Mouse (Mus musculus): ENCODE results near the gene Gm11172. TPM values are rescaled to one million over a fixed set of nuclear protein-coding genes. Genes with fewer than 3 reads are reported as not detected.
A peak's percentile ranks its signal among the peaks of the same experiment; 100 is the strongest.

Gene Gm11172
- polyA plus RNA-seq, 1 experiment from 2014 or later: not detected

DNA sequence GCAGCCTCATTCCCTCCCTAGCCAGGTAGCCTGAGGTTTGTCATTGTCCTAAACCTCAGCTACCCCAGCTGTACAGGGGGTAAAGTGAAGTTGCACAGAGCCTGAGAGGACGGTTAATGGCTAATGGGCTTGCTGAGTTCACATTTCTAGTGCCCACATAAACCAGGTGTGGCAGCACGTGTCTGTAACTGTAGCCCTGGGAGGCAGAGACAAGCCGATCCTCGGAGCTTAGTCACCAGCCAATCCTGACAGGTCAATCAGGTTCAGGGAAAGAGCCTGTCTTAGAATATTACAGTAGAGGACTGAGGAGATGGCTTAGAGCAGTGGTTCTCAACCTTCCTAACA is 15.7 kb downstream of the Gm11172 start:
- CTCF ChIA-PET: no interaction called here
- TF ChIP-seq CTCF (IDR thresholded peaks at IDR 0.05): no peak
- POLR2A ChIA-PET: no interaction called here
- in situ Hi-C loops (cut with MboI; ENCODE audit: low pct_unique_long_range_greater_than_20kb): no loop called here
- ATAC-seq (peak; percentile 8), DNase-seq (ENCODE audit: low read depth, low spot score) (no peak)
- no peaks in the 10 kb centered on the region for H3K27me3 ChIP-seq

DNA sequence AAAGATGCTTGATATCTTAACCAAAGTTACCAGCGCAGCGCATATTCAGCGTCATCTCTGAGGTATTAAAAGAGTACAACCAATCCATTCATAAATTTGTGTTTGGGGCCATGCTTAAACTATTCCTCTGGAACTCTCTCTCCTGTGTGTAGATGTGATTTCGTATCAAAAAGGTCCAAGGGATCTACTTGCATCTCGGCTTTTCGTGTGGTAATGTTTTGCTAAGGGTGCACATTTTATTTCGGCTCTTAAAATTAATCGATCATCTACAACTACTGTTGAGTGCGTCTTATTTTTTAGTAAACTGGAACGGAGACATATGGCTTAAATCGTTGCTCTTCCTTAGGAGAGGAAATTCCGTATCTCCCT is 21.8 kb downstream of the Gm11172 start:
- H3K27me3 ChIP-seq: no peaks in the 10 kb centered on the region
- in situ Hi-C loops (cut with MboI; ENCODE audit: low pct_unique_long_range_greater_than_20kb): loop anchor here (5.0 kb wide), 1 partner anchor 42 kb away; the partner anchor contains the start of gene Prm3
- ATAC-seq: no peak
- ChIA-PET POLR2A (interaction anchor here (0.9 kb wide), 1 partner anchor 177 kb away, joined by 4 read pairs; no protein-coding TSS in a partner anchor), CTCF (no interaction called here)
- no peak for TF ChIP-seq CTCF (IDR thresholded peaks at IDR 0.05)
- DNase-seq (ENCODE audit: low read depth, low spot score): no peak

DNA sequence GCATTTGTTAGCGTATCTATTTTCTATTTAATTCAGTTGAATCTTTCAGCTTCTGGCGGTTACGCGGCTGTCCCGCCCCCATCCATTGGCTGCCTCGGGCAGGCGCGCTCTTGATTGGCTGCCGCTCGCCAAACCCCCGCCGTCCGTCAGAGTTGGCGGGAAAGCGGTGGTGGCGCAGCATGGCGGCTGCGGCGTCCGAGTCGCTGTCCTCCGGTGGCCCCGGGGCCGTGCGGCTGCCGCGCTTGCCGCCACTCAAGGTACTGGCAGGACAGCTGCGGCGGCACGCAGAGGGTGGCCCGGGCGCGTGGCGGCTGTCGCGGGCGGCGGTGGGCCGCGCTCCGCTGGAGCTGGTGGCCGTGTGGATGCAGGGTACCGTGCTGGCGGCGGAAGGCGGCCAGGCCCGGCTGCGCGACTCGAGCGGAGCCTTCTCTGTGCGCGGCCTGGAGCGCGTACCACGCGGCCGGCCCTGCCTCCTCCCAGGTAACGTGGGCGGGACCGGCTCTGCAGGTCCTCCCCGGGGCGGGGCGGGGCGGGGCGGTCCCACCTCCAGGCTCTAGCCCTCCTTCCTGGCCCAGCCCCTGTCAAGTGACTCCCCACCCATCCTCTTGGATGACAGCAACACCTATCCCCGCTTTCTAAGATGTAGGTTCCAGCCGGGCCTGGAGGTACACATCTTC is 22.3 kb downstream of the Gm11172 start, which contains the start of gene Rmi2:
Gene Rmi2, plus strand, starts transcription at position 149 of the 677 bp plus-strand sequence.
- peak; percentile 48 for ATAC-seq
- ChIA-PET CTCF (no interaction called here), POLR2A (interaction anchor here (0.9 to 1.6 kb wide), 2 partner anchors 50 to 178 kb away, joined by 4 to 5 read pairs; partner anchors contain the start of gene Socs1)
- no peaks in the 10 kb centered on the region for H3K27me3 ChIP-seq
- in situ Hi-C loops (cut with MboI; ENCODE audit: low pct_unique_long_range_greater_than_20kb): loop anchor here (5.0 kb wide), 1 partner anchor 43 kb away; the partner anchor contains the start of gene Prm3
- no peak for DNase-seq (ENCODE audit: low read depth, low spot score)
- TF ChIP-seq CTCF (IDR thresholded peaks at IDR 0.05): no peak

DNA sequence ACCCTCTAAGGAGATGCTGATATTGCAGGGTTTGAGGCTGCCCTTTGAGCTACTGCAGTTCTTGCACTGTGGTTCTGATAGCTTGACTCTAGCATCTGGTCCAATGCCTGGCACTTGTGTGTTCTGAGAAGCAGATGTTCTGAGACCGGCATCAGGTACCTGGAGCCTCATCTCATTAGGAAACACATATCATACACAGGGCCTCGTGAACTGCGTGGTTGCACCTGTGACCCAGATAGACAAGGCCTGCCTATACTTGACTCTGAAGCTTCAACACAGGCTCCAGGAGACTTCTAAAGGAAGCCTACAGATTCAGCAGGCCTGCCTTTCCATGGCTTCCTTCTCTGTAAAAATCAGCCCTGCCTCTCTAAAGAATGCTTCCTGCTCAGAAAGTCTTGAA is 23.7 kb downstream of the Gm11172 start:
- CTCF ChIA-PET: no interaction called here
- in situ Hi-C loops (cut with MboI; ENCODE audit: low pct_unique_long_range_greater_than_20kb): no loop called here
- no peak for ATAC-seq
- POLR2A ChIA-PET: interaction anchor here (1.6 kb wide), 1 partner anchor 51 kb away, joined by 5 read pairs; the partner anchor contains the start of gene Socs1
- DNase-seq (ENCODE audit: low read depth, low spot score): no peak
- no peaks in the 10 kb centered on the region for H3K27me3 ChIP-seq
- TF ChIP-seq CTCF (IDR thresholded peaks at IDR 0.05): no peak

DNA sequence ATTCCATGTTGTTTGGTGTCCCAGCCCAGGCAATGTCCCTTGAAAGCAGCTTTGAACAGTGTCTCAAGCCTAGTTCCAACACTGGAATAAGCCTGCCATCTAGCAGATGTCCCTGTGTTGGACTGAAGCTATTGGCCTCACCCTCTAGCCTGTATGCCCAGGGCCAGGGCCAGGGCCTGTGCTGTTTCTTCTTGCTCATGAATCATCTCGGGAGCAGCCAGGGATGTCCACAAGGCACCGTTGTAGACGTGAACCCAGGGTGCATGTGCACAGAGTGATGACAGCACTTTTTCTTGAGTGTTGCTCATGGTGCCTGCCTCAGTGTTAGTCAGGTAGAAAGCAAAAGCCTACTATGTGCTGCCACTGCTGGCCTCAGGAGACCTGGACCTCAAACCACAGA is 24.5 kb downstream of the Gm11172 start:
- DNase-seq (ENCODE audit: low read depth, low spot score): no peak
- no peak for TF ChIP-seq CTCF (IDR thresholded peaks at IDR 0.05)
- CTCF ChIA-PET: interaction anchor here (1.5 to 1.8 kb wide), 2 partner anchors 10 to 51 kb away, joined by 5 to 6 read pairs; no protein-coding TSS in a partner anchor
- in situ Hi-C loops (cut with MboI; ENCODE audit: low pct_unique_long_range_greater_than_20kb): no loop called here
- H3K27me3 ChIP-seq: no peaks in the 10 kb centered on the region
- ATAC-seq: no peak
- POLR2A ChIA-PET: interaction anchor here (1.1 kb wide), 1 partner anchor 17 kb away, joined by 5 read pairs; no protein-coding TSS in a partner anchor

DNA sequence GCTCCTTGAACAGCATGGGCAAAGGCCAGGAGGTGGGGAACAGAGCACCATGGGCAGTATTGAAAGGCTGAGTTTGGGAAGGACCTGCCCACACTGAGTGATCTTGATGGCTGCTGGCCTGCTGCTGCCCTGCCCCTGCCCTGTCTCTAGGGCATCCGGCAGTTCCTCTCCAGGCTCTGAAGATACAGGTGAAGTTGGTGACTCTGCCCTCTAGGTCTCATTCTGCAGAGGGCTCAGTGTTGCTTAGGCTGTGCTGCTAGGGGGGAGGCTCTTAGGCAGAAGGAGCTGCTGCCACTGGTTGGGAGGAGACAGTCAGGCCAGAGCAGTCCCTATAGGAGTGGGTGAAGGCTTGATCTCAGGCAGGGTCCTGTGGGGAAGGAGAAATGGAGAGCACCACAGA is 25.2 kb downstream of the Gm11172 start:
- peak; percentile 4 for ATAC-seq
- no peaks in the 10 kb centered on the region for H3K27me3 ChIP-seq
- in situ Hi-C loops (cut with MboI; ENCODE audit: low pct_unique_long_range_greater_than_20kb): no loop called here
- TF ChIP-seq CTCF (IDR thresholded peaks at IDR 0.05): no peak
- CTCF ChIA-PET: interaction anchor here (1.3 to 1.8 kb wide), 3 partner anchors 9 to 51 kb away, joined by 3 to 6 read pairs (median 5); no protein-coding TSS in a partner anchor
- POLR2A ChIA-PET: interaction anchor here (1.1 to 1.6 kb wide), 2 partner anchors 16 to 52 kb away, joined by 5 to 6 read pairs; partner anchors contain the start of gene Socs1
- DNase-seq (ENCODE audit: low read depth, low spot score): no peak

DNA sequence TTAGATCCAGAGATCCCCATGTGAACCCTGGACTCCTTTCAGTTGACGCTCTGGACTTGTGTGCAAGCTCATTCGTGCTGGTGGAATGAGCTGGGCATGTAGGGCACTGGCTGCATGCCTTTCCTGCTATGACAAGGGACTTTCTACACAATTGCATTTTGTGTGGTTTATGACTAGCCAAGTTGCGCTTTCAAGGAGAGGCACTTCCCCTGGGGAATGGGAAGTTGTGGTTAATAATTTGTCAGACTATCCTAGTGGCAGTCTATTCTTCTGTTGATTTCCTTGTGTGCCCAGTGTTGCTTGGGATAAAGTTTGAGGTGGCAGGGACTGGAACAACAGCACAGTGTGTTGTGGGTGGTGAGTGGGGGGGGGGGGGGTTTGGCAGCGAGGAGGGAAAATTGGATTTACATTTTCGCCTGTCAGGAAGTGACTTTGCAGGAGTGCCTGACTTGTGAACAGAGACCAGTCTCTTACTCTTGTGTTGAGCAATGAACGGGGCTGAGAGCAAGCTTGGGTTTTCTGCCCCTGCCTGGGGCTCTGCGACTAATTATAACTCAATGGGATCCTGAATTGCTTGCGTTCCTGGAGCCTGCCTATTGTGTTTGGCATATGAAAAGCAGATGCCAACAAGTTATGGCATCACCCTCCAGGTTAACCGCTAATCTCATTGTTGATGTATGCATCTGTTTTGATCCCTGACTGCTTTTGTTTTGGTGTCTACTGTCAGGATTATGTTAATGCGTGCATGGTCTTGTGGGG is 26.0 kb downstream of the Gm11172 start:
- no peak for TF ChIP-seq CTCF (IDR thresholded peaks at IDR 0.05)
- CTCF ChIA-PET: interaction anchor here (1.3 to 1.8 kb wide), 4 partner anchors 9 to 52 kb away, joined by 3 to 6 read pairs (median 4); no protein-coding TSS in a partner anchor
- POLR2A ChIA-PET: interaction anchor here (0.7 to 1.6 kb wide), 2 partner anchors 48 to 53 kb away, joined by 3 to 6 read pairs; partner anchors contain the start of genes Prm3 and Socs1
- in situ Hi-C loops (cut with MboI; ENCODE audit: low pct_unique_long_range_greater_than_20kb): no loop called here
- ATAC-seq (peak; percentile 72), DNase-seq (ENCODE audit: low read depth, low spot score) (peak; percentile 91)
- no peaks in the 10 kb centered on the region for H3K27me3 ChIP-seq

DNA sequence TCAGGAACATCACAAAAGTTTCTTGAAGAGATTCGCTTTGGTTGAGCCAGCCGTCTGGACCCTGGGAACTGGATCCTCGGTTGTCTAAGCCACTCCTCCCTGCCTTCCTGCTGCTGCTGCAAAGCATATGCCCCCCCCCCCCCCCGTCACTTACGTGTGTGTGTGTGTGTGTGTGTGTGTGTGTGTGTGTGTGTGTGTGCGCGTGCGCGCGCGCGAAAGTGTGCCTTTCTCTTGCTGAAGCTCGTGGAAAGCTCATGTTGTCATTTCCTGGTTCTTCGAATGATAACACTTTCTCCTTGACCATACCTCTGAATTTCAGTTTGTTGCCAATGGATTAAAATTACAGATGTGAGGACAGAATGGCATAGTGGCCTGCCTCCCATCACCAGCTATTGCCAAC is 27.3 kb downstream of the Gm11172 start:
- in situ Hi-C loops (cut with MboI; ENCODE audit: low pct_unique_long_range_greater_than_20kb): no loop called here
- CTCF ChIA-PET: interaction anchor here (1.6 kb wide), 1 partner anchor 52 kb away, joined by 3 read pairs; no protein-coding TSS in a partner anchor

DNA sequence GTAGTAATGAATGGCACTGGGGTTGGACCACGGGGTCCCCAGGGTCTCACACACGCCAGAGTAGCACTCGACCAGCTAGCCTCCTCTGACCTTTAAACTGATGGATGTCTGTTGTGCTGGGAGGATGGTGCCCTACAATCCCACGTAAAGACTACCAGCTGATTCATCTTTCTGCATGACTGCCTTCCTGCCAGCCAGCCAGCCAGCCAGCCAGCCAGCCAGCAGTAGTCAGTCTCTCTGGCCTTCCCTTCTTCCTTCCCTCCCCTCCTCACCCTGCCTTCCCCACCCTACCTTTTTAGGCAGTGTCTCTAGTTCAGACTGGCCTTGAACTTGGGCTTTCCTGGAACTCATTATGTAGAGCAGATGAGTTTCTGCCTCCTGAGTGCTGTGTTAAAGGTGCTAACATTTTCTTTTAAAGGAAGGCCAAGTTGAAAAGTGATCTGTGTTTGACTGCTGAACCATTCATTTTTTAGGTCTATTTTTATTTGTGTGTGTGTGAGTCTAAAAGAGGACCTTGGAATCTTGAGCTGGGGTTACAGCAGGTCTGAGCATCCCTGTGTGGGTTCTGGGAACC is 29.7 kb downstream of the Gm11172 start:
- ATAC-seq (no peak), DNase-seq (ENCODE audit: low read depth, low spot score) (no peak)
- ChIA-PET POLR2A (interaction anchor here (0.7 kb wide), 1 partner anchor 54 kb away, joined by 3 read pairs; no protein-coding TSS in a partner anchor), CTCF (interaction anchor here (1.3 kb wide), 1 partner anchor 54 kb away, joined by 3 read pairs; the partner anchor contains the start of gene Tnp2)
- no peaks in the 10 kb centered on the region for H3K27me3 ChIP-seq
- no peak for TF ChIP-seq CTCF (IDR thresholded peaks at IDR 0.05)
- in situ Hi-C loops (cut with MboI; ENCODE audit: low pct_unique_long_range_greater_than_20kb): no loop called here

More for the DNA sequence above, 27.3 kb downstream of the Gm11172 start:
- ATAC-seq (no peak), DNase-seq (ENCODE audit: low read depth, low spot score) (no peak)
- no peak for TF ChIP-seq CTCF (IDR thresholded peaks at IDR 0.05)
- POLR2A ChIA-PET: no interaction called here
- H3K27me3 ChIP-seq: no peaks in the 10 kb centered on the region
